Mouse (Mus musculus) duodenum, adult 2 months (tissue): Measurements from ENCODE around the gene Ptgfrn. TPM values are rescaled to one million over a fixed set of nuclear protein-coding genes. Genes with fewer than 3 reads are reported as not detected.

ENCODE experiments used
- polyA plus RNA-seq: library from polyadenylated mRNA; depleted of rRNA; stranded (reverse); fragments of >200 nt; gene quantifications from 2 replicates; pipeline ENCODE4 v1.2.3, GENCODE M21; 2012; ENCODE audit warnings: low replicate concordance; rRNA removed

Gene Ptgfrn
- 13.8 and 22.0 TPM in 2 replicates for polyA plus RNA-seq

DNA sequence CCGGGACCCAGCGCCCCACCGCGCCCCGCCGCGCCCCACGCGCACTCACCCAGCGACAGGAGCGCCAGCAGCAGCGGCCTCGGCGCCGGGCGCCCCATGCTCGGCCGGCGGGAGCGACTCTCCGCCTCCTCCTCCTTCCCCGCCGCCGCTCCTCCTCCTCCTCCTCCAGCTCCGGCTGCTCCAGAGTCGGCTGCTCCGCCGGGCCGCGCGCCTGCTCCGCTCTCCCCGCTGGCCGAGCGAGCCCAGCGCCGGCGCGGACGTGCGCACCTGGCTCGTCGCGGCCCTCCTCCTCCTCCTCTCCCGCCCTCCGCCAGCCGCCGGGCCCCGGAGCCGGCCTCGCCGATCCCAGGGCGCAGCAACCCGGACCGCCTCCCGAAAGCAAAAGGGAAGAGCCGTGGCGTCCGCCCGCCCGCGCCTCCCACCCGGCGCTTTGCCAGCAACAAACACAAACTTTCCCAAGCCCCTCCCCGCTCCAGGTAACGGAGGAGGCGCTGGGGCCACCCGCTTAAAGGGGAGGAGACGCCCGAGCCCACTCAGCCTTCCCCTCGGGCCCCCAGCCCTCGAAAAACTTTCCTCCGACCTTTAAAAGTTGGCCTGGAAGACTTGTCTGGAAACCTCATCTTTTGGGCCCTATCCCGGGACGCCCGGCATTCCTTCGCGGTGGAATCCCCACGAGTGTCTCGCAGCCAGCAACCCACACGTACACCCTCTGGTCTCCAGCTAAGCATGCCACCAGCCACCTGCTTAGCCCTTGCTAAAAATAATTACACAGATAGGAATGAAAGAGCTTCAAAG, at the start of gene Ptgfrn:
Gene Ptgfrn, minus strand, starts transcription at position 236 of the 795 bp plus-strand sequence.

DNA sequence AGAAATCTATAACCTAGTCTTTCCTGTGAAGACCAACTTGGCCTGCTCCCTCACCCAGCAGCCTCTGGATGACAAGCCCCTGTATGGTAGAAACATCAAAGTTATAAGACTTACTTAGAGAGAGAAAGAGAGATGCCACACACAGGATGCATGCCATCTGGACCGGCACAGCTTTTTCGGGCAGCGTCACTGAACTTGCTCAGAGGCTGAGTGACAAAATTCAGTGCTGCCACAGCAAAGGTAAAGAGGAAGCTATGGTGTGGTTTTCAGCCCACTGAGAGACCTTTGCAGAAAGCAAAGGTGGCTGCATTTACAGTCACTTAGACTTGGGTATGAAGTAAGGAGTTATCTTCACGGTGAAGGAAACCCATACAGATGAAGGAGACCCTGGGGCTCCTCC, 80.7 kb downstream of the Ptgfrn start, which contains the start of gene Cd101:
Gene Cd101, minus strand, starts transcription at position 218 of the 400 bp plus-strand sequence.

Other genes starting within 250 kb of the Ptgfrn start
- 0.34 and 0.49 TPM in 2 replicates for gene Trim45, start 188.1 kb downstream of the Ptgfrn start, polyA plus RNA-seq
- 0.72 and 1.4 TPM in 2 replicates for gene Ttf2, start 140.6 kb downstream of the Ptgfrn start, polyA plus RNA-seq
- 0.68 and 1.2 TPM in 2 replicates for gene Cd101, start 80.7 kb downstream of the Ptgfrn start, polyA plus RNA-seq
- gene Cd2, start 177.7 kb upstream of the Ptgfrn start, polyA plus RNA-seq: 0.33 and 1.5 TPM in 2 replicates